Mouse (Mus musculus) lung, postnatal 0 days (tissue): ENCODE measurements around the gene Tas2r140.

ENCODE experiments used
- CTCF ChIP-seq: IDR thresholded peaks from 2 replicates; pipeline ENCODE4 v1.5.1; 2016; ENCODE audit warnings: antibody characterized with exemption, mild to moderate bottlenecking
- EP300 ChIP-seq: IDR thresholded peaks from 2 replicates; pipeline ENCODE4 v1.6.1; 2016; ENCODE audit warnings: antibody characterized with exemption, mild to moderate bottlenecking, control low read depth

DNA sequence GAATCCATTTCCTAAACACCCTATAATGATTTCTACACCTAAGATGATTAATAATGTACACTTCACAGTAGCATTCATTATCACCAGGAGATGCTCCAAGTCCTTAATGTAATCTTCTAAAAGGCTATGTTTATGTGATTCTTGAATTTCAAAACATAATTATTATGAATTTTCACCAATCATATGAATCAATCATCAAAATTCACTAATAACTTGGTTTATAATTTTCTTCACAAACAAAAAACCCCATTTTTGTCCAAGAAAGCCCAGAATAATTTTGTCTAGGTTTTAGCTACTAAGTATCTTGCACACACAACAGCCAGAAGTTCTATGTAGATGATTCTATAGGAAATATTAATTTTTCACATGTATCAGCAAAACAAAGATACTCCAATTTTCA is at the start of gene Tas2r140:
- TF ChIP-seq CTCF, result no peak
- no peak for TF ChIP-seq EP300
